Mouse (Mus musculus) ZHBTc4 (cell line): ENCODE data around the gene Pate1.

Source experiments
- DNase-seq: peaks from one replicate; pipeline ENCODE4 v3.0.0-alpha.2; 2011; ENCODE audit warnings: low read depth, low spot score

Gene Pate1

DNA sequence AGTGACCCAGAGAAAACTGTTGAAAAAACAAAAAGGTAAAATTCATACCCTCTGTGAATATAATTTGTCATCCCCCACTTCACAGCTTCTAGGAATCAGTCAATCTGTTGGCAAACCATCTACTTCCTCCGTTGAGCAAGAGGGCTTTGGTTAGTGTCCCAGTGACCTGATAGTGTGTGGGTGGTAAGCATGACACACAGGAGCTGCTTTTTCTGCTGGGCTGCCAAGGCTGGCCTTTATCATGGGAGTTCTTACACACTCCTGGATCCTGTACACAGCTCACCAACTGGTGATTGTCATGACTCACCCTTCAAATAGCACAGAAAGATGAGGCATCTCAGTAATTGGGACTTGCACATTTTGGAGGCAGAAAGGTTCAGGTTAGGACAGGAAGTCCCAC lies at the start of gene Pate1:
Gene Pate1, minus strand, starts transcription at position 378 of the 400 bp plus-strand sequence.
- DNase-seq = no peak

- DNase-seq = peak; percentile 3
Observed at GRCm38 (mm10) chr9:35707265-35707664, 20.1 kb upstream of the Pate1 start.

GRCm38 (mm10) chr9:35691924-35692323 lies 4.7 kb upstream of the Pate1 start:
- no peak for DNase-seq

DNA sequence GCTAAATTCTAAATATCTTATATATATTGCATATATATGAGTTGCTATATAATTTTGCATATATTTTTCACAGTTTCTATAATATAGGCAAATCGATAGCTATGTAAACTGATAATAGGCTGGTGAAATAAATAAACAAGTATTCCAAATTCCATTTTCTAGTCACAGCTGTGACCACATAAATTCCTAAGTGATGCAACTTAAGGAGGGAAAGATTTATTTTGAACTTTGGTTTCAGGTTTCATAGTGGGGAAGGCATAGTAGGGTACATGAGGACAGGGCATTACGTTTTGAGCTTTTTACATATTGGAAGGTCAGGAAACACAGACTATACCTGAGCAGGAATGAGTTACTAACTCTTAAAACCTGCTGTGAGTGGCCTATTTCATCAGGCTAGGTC lies 13.6 kb downstream of the Pate1 start:
- no peak for DNase-seq

- DNase-seq = no peak
Observed at GRCm38 (mm10) chr9:35648102-35648501, 39.1 kb downstream of the Pate1 start, which contains the start of gene Pate3. TSS of gene Pate3 (minus strand) at chr9:35648202.
